Mouse (Mus musculus) macrophage (primary cell): ENCODE results near the gene Fxyd5. TPM values are rescaled to one million over a fixed set of nuclear protein-coding genes. Genes with fewer than 3 reads are reported as not detected.

Source experiments
- H3K27ac ChIP-seq: fragments of 350-480 bp; formaldehyde crosslinking; 2 replicates; pipeline ENCODE4 v1.9.0; 2021
- H3K36me3 ChIP-seq: fragments of 350-480 bp; formaldehyde crosslinking; 2 replicates; pipeline ENCODE4 v1.9.0; 2021; ENCODE audit errors: inconsistent target
- H3K4me3 ChIP-seq: fragments of 350-480 bp; formaldehyde crosslinking; 2 replicates; pipeline ENCODE4 v1.9.0; 2021; ENCODE audit errors: inconsistent target
- H3K79me2 ChIP-seq: fragments of 350-480 bp; formaldehyde crosslinking; 2 replicates; pipeline ENCODE4 v1.9.0; 2021; ENCODE audit errors: inconsistent target
- WGBS: methylation state at CpG from one replicate; pipeline ENCODE4 v1.1.7; 2026; ENCODE audit warnings: inconsistent platforms; ENCODE audit not compliant: missing documents; 5-methylcytosine and 5-hydroxymethylcytosine counted together
- polyA plus RNA-seq: library from polyadenylated mRNA; stranded (reverse); fragments of 250-400 nt; gene quantifications from 3 replicates; pipeline ENCODE4 v1.2.4, GENCODE M21; 2018; ENCODE audit warnings: inconsistent platforms

The Fxyd5 gene
- polyA plus RNA-seq, 1 experiment from 2014 or later = 1,499 TPM

DNA sequence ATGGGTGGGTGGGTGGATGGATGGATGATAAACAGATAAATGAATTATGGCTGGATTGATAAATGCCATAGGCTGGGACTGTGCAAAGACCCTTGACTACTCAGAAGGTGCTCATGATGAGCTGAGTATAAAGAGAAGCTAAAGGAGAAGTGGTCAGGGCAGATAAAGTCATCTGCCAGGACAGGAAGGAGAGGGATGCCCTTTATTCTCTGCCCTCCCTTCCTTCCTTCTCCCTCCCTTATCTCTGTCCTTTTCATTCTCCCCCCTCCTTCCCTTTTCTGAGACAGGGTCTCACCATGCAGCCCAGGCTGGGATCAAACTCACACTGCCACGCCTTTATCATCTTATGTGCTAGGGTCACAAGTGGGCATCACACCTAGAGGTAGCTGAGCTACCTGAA is 34.5 kb downstream of the Fxyd5 start:
- H3K36me3 ChIP-seq = no peaks in the 10 kb centered on the region
- H3K27ac ChIP-seq = peak overlapping the region; percentile 86
- 7% methylated on average over 1 of the region's 1 CpGs for WGBS
- no peak overlapping the region for H3K4me3 ChIP-seq
- no peaks in the 10 kb centered on the region for H3K79me2 ChIP-seq

- 2% methylated on average over 8 of the region's 8 CpGs for WGBS
- no peaks in the 10 kb centered on the region for H3K36me3 ChIP-seq
- peak overlapping the region; percentile 37 for H3K4me3 ChIP-seq
- peak overlapping the region; percentile 94 for H3K27ac ChIP-seq
- no peaks in the 10 kb centered on the region for H3K79me2 ChIP-seq
These were observed 39.6 kb downstream of the Fxyd5 start for GRCm38 (mm10) chr7:31002650-31003049.

DNA sequence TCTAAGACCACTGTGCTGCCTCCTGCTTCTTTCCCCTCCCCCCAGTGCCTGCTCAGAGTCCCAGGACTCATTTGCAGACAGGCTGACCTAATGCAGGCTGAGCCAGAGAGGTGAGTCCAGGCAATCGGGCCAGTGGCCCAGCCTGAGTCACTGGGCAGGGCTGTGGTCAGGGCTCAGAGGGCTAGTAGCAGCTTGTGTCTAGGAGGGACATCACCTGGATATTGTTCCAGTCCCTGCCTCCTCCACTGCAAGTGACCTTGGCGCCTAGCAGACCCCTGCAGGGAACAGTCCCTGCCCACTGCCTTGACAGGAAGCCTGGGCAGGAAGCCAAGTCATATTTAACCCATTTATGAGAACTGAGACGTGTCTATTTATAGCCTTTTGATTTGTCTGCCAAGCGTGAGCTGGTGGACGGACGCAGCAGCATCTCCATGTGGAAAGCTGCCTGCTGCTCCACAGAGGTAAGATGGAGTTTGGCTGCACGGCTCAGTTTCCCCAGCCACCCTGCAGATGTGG is 41.7 kb downstream of the Fxyd5 start:
- Histone ChIP-seq H3K27ac (peak overlapping the region; percentile 94), H3K36me3 (no peaks in the 10 kb centered on the region), H3K79me2 (no peaks in the 10 kb centered on the region), H3K4me3 (no peak overlapping the region)
- 3% methylated on average over 7 of the region's 7 CpGs for WGBS

- Histone ChIP-seq H3K27ac (no peak overlapping the region), H3K4me3 (no peak overlapping the region), H3K79me2 (no peaks in the 10 kb centered on the region), H3K36me3 (no peaks in the 10 kb centered on the region)
- 94% methylated on average over 2 of the region's 2 CpGs for WGBS
These were observed 45.8 kb downstream of the Fxyd5 start for GRCm38 (mm10) chr7:30996491-30996890.

DNA sequence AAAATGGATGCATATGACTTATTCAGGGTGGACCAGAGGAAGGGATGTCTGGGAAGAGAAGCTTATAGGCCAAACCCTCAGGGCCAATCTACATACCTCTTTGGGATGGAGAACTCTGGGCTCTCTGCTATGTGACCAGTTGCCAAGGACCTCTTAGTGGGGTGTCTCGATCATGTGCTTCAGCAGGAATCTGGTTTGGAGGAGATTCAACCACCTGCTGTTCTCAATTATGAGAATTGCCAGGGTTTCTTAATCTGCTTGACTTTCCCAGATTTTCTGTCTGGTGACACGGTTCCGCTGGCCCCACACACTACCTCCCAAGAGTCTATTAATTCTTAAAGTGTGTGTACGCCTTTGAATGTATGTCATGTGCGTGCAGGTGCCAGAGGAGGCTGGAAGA is 48.3 kb downstream of the Fxyd5 start:
- no peaks in the 10 kb centered on the region for H3K36me3 ChIP-seq
- H3K4me3 ChIP-seq = no peak overlapping the region
- no peak overlapping the region for H3K27ac ChIP-seq
- no peaks in the 10 kb centered on the region for H3K79me2 ChIP-seq
- WGBS = 98% methylated on average over 5 of the region's 5 CpGs

DNA sequence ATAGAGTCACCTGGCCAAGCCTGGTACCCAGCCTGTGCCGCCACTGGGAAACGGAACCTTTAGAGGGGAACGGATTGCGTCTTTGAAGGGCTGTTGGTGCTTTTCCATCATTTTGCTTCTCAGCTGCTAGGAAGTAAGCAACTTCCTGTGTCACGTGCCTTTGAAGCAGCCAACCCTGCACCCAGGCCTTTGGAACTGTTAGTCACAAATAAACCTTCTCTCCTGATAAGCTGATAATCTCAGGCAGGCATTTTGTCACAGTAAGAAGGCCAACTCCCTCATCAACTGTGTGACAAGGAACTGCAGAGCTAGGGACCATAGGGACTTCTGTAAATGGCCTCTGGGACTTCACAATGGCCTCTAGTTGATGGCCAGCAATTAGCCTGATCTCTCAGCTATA is 50.1 kb downstream of the Fxyd5 start:
- Histone ChIP-seq H3K27ac (no peak overlapping the region), H3K36me3 (no peaks in the 10 kb centered on the region), H3K79me2 (no peaks in the 10 kb centered on the region), H3K4me3 (no peak overlapping the region)
- 57% methylated on average over 5 of the region's 5 CpGs for WGBS

GRCm38 (mm10) chr7:30988519-30989162 is 53.6 kb downstream of the Fxyd5 start:
- WGBS = 95% methylated on average over 4 of the region's 4 CpGs
- H3K4me3 ChIP-seq = no peak overlapping the region
- no peaks in the 10 kb centered on the region for H3K79me2 ChIP-seq
- no peak overlapping the region for H3K27ac ChIP-seq
- H3K36me3 ChIP-seq = no peaks in the 10 kb centered on the region

DNA sequence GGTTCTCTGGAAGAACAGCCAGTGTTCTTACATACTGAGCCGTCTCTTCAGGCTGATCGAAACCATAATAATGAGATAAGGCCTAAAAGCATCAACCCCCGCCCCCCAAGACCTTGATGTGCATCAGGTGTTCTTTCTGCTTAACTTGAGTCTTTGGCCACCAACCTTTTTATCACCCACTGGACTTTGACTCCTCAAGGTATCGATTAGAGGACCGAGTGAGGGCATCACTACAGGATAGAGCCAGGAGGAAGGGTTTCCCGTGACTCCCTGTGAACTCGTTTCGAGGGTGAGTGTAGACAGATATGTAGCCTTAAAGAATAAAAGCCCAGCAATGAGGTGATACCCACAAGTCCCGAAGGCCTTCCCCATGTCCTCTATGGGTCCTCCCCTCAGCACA is 56.9 kb downstream of the Fxyd5 start:
- Histone ChIP-seq H3K79me2 (no peaks in the 10 kb centered on the region), H3K4me3 (no peak overlapping the region), H3K36me3 (no peaks in the 10 kb centered on the region), H3K27ac (no peak overlapping the region)
- WGBS = 98% methylated on average over 9 of the region's 9 CpGs

Other genes with a start within 250 kb of the Fxyd5 start
- 0.10 TPM in 1 of 3 replicates, not detected in the others for gene Ffar2, start 218.7 kb downstream of the Fxyd5 start, polyA plus RNA-seq
- not detected in 3 replicates for gene Ffar3, start 186.3 kb downstream of the Fxyd5 start, polyA plus RNA-seq
- gene Ffar1, start 180.9 kb downstream of the Fxyd5 start, polyA plus RNA-seq = not detected in 3 replicates
- 15.6 to 31.6 TPM (median 22.5 TPM) in 3 replicates for gene Cd22, start 162.1 kb downstream of the Fxyd5 start, polyA plus RNA-seq
- gene Mag, start 127.6 kb downstream of the Fxyd5 start, polyA plus RNA-seq = 0.43 to 1.9 TPM (median 0.78 TPM) in 3 replicates
- not detected in 3 replicates for gene Hamp2, start 117.8 kb downstream of the Fxyd5 start, polyA plus RNA-seq
- not detected in 3 replicates for gene Hamp, start 98.4 kb downstream of the Fxyd5 start, polyA plus RNA-seq
- 95.7 to 263 TPM (median 152 TPM) in 3 replicates for gene Usf2, start 85.7 kb downstream of the Fxyd5 start, polyA plus RNA-seq
- gene Lsr, start 69.0 kb downstream of the Fxyd5 start, polyA plus RNA-seq = 0.29 to 2.2 TPM (median 0.38 TPM) in 3 replicates
- gene Fam187b, start 68.7 kb downstream of the Fxyd5 start, polyA plus RNA-seq = 0.21 to 0.26 TPM in 2 of 3 replicates, not detected in the other
- gene Fxyd7, start 9.0 kb upstream of the Fxyd5 start, polyA plus RNA-seq = not detected in 3 replicates
- gene Fxyd1, start 14.7 kb upstream of the Fxyd5 start, polyA plus RNA-seq = not detected in 3 replicates
- 0.14 to 0.27 TPM (median 0.22 TPM) in 3 replicates for gene Lgi4, start 16.9 kb upstream of the Fxyd5 start, polyA plus RNA-seq
- not detected in 3 replicates for gene Fxyd3, start 34.2 kb upstream of the Fxyd5 start, polyA plus RNA-seq
- 0.36 to 5.0 TPM (median 0.59 TPM) in 3 replicates for gene Hpn, start 72.8 kb upstream of the Fxyd5 start, polyA plus RNA-seq
- gene Scn1b, start 84.5 kb upstream of the Fxyd5 start, polyA plus RNA-seq = 6.4 to 26.6 TPM (median 13.9 TPM) in 3 replicates
- gene Gramd1a, start 113.4 kb upstream of the Fxyd5 start, polyA plus RNA-seq = 30.4 to 56.1 TPM (median 32.6 TPM) in 3 replicates
- gene Scgb2b2, start 248.0 kb upstream of the Fxyd5 start, polyA plus RNA-seq = not detected in 3 replicates
- not detected in 3 replicates for gene Scgb1b2, start 249.3 kb upstream of the Fxyd5 start, polyA plus RNA-seq